Mouse (Mus musculus): ENCODE measurements around the gene 5430419D17Rik. TPM values are rescaled to one million over a fixed set of nuclear protein-coding genes. Genes with fewer than 3 reads are reported as not detected.

5430419D17Rik gene
- total and polyA plus RNA-seq, 3 experiments = not detected

- Histone ChIP-seq H3K79me2 (replicated peaks; ENCODE audit: control insufficient read depth, extremely low read depth, insufficient read depth, poor library complexity, severe bottlenecking) (no peaks in the 10 kb centered on the region), H3K9ac (ENCODE audit: insufficient read depth, low read depth) (no peak overlapping the region), H3K4me1 (ENCODE audit: control insufficient read depth in 1 of 2, insufficient read depth in 2 of 2) (no peaks in the 10 kb centered on the region), H3K4me2 (ENCODE audit: insufficient read depth, low read depth, poor library complexity, severe bottlenecking) (no peak overlapping the region), H3K27ac (ENCODE audit: insufficient read depth, low read depth) (no peak overlapping the region), H3K36me3 (replicated peaks in 1 of 2; ENCODE audit: control insufficient read depth in 1 of 2, insufficient read depth in 1 of 2, low read length in 1 of 2) (no peaks in the 10 kb centered on the region), H3K27me3 (replicated peaks) (peaks cover 93% of the 10 kb centered on the region), H3K4me3 (replicated peaks in 1 of 3; ENCODE audit: low read depth in 2 of 3, low read length in 2 of 3, poor library complexity in 1 of 3) (no peak overlapping the region), H3K9me3 (replicated peaks; ENCODE audit: low read length) (no peaks in the 10 kb centered on the region)
- in situ Hi-C loops (cut with MboI; ENCODE audit: low pct_ligation_motif_present, low pct_unique_long_range_greater_than_20kb, low sequenced_read_pairs) (no loop called here), dilution Hi-C loops (cut with MboI; ENCODE audit: extremely low pct_ligation_motif_present, extremely low pct_unique_long_range_greater_than_20kb, low sequenced_read_pairs) (no loop called here)
- DNase-seq (ENCODE audit: extremely low read depth) = no peak
- TF ChIP-seq ELF1 (IDR thresholded peaks at IDR 0.05; ENCODE audit: low read depth, low read length) = no peak
- TF ChIP-seq HCFC1 (IDR thresholded peaks at IDR 0.05; ENCODE audit: low read depth, low read length) = no peak
- TF ChIP-seq MAX (IDR thresholded peaks at IDR 0.05; ENCODE audit: low read length) = no peak
- no peak for TF ChIP-seq UBTF (IDR thresholded peaks at IDR 0.05; ENCODE audit: low read depth, low read length)
- no peak for TF ChIP-seq ZMIZ1 (IDR thresholded peaks at IDR 0.05; ENCODE audit: low read depth, low read length)
- TF ChIP-seq MAFK (IDR thresholded peaks at IDR 0.05; ENCODE audit: insufficient replicate concordance, low read length) = no peak
- no peak for TF ChIP-seq GABPA (IDR thresholded peaks at IDR 0.05; ENCODE audit: insufficient replicate concordance, low read depth, low read length)
- TF ChIP-seq USF1 (IDR thresholded peaks at IDR 0.05; ENCODE audit: low read depth, low read length) = no peak
Observed at GRCm38 (mm10) chr7:131150179-131150578, 24.0 kb upstream of the 5430419D17Rik start.

- in situ Hi-C loops (cut with MboI; ENCODE audit: low pct_ligation_motif_present, low pct_unique_long_range_greater_than_20kb, low sequenced_read_pairs) = no loop called here
- no peaks in the 10 kb centered on the region for H3K79me2 ChIP-seq (replicated peaks; ENCODE audit: control insufficient read depth, extremely low read depth, insufficient read depth, poor library complexity, severe bottlenecking)
- no peaks in the 10 kb centered on the region for H3K36me3 ChIP-seq (replicated peaks in 1 of 2; ENCODE audit: control insufficient read depth in 1 of 2, insufficient read depth in 1 of 2, low read length in 1 of 2)
- H3K4me3 ChIP-seq (replicated peaks in 1 of 3; ENCODE audit: low read depth in 2 of 3, low read length in 2 of 3, poor library complexity in 1 of 3) = no peak overlapping the region
- H3K27ac ChIP-seq (ENCODE audit: insufficient read depth, low read depth) = no peak overlapping the region
- no peak for TF ChIP-seq PAX5 (IDR thresholded peaks at IDR 0.05; ENCODE audit: low read length)
- TF ChIP-seq UBTF (IDR thresholded peaks at IDR 0.05; ENCODE audit: low read depth, low read length) = no peak
- TF ChIP-seq MYC (IDR thresholded peaks at IDR 0.05; ENCODE audit: low read depth, low read length) = no peak
- no peak for TF ChIP-seq MXI1 (IDR thresholded peaks at IDR 0.05; ENCODE audit: low read depth, low read length)
- TF ChIP-seq RAD21 (IDR thresholded peaks at IDR 0.05; ENCODE audit: low read depth, low read length) = no peak
- TF ChIP-seq MEF2A (IDR thresholded peaks at IDR 0.05; ENCODE audit: borderline replicate concordance, low read depth, low read length) = no peak
- no peak for TF ChIP-seq CHD2 (IDR thresholded peaks at IDR 0.05; ENCODE audit: low read length)
- TF ChIP-seq HCFC1 (IDR thresholded peaks at IDR 0.05; ENCODE audit: low read depth, low read length) = no peak
- TF ChIP-seq CTCF (conservative IDR thresholded peaks at IDR 0.05 in 1 of 2, IDR thresholded peaks at IDR 0.05 in 1 of 2; ENCODE audit: low read depth in 2 of 2, low read length in 2 of 2) = no peak
- no peak for TF ChIP-seq JUND (conservative IDR thresholded peaks at IDR 0.05; ENCODE audit: low read depth, low read length)
- TF ChIP-seq SMC3 (IDR thresholded peaks at IDR 0.05; ENCODE audit: low read depth, low read length) = no peak
- TF ChIP-seq TCF12 (IDR thresholded peaks at IDR 0.05; ENCODE audit: low read depth, low read length) = no peak
- TF ChIP-seq JUN (IDR thresholded peaks at IDR 0.05; ENCODE audit: insufficient read depth, low read depth, low read length) = no peak
- TF ChIP-seq MAFK (IDR thresholded peaks at IDR 0.05; ENCODE audit: insufficient replicate concordance, low read length) = no peak
- TF ChIP-seq TBP (conservative IDR thresholded peaks at IDR 0.05; ENCODE audit: low read depth, low read length) = no peak
- TF ChIP-seq MAZ (IDR thresholded peaks at IDR 0.05; ENCODE audit: low read depth, low read length) = no peak
- TF ChIP-seq NRF1 (IDR thresholded peaks at IDR 0.05; ENCODE audit: low read depth, low read length) = no peak
- TF ChIP-seq EP300 (IDR thresholded peaks at IDR 0.05; ENCODE audit: low read length) = no peak
- TF ChIP-seq CHD1 (IDR thresholded peaks at IDR 0.05; ENCODE audit: low read depth, low read length) = no peak
- TF ChIP-seq ZC3H11A (IDR thresholded peaks at IDR 0.05; ENCODE audit: low read depth, low read length) = no peak
- no peak overlapping the region for H3K9ac ChIP-seq (ENCODE audit: insufficient read depth, low read depth)
- no peaks in the 10 kb centered on the region for H3K9me3 ChIP-seq (replicated peaks; ENCODE audit: low read length)
- dilution Hi-C loops (cut with MboI; ENCODE audit: extremely low pct_ligation_motif_present, extremely low pct_unique_long_range_greater_than_20kb, low sequenced_read_pairs) = no loop called here
- H3K4me1 ChIP-seq (ENCODE audit: control insufficient read depth in 1 of 2, insufficient read depth in 2 of 2) = no peaks in the 10 kb centered on the region
- H3K27me3 ChIP-seq (replicated peaks) = peaks cover 96% of the 10 kb centered on the region
- no peak for DNase-seq (ENCODE audit: extremely low read depth)
- H3K4me2 ChIP-seq (ENCODE audit: insufficient read depth, low read depth, poor library complexity, severe bottlenecking) = no peak overlapping the region
Observed at GRCm38 (mm10) chr7:131153044-131153443, 21.2 kb upstream of the 5430419D17Rik start.
